Mouse (Mus musculus) kidney, adult 2 months (tissue): ENCODE measurements at regions not wholly inside any gene's neighbourhood (a gene's known extent, or its start where the extent isn't known, plus 50 kb on each side); places are given as distances from the start of the nearest gene placed in this dataset.

Experiments
- DNase-seq: peaks from one replicate; pipeline ENCODE4 v3.0.0; 2021
- H3K27ac ChIP-seq: fragments of 200-500 bp; 2 replicates; pipeline ENCODE4 v1.5.1; 2012; ENCODE audit warnings: low read depth, low read length, control low read depth, inconsistent platforms; ENCODE audit not compliant: insufficient read depth
- H3K27me3 ChIP-seq: fragments of 200-500 bp; replicated peaks from 2 replicates; pipeline ENCODE4 v1.6.1; 2012; ENCODE audit warnings: mild to moderate bottlenecking, moderate library complexity, low read length, inconsistent platforms; ENCODE audit not compliant: control insufficient read depth, insufficient read depth
- H3K36me3 ChIP-seq: fragments of 200-500 bp; 2 replicates; pipeline ENCODE4 v1.6.1; 2012; ENCODE audit warnings: mild to moderate bottlenecking, moderate library complexity, low read length, inconsistent platforms; ENCODE audit not compliant: control insufficient read depth, insufficient read depth
- H3K4me1 ChIP-seq: fragments of 200-500 bp; 2 replicates; pipeline ENCODE4 v1.6.1; 2011; ENCODE audit warnings: low read length; ENCODE audit not compliant: control insufficient read depth, insufficient read depth
- H3K4me3 ChIP-seq: fragments of 200-500 bp; 2 replicates; pipeline ENCODE4 v1.5.1; 2011; ENCODE audit warnings: mild to moderate bottlenecking, low read depth, low read length, control low read depth; ENCODE audit not compliant: insufficient read depth
- CTCF ChIP-seq: fragments of 200-500 bp; conservative IDR thresholded peaks from 2 replicates; pipeline ENCODE4 v1.5.1; 2011; ENCODE audit warnings: low read depth, mild to moderate bottlenecking, control low read depth, low read length, moderate library complexity, mixed read lengths; ENCODE audit not compliant: insufficient read depth, insufficient read length
- POLR2A ChIP-seq: fragments of 200-500 bp; IDR thresholded peaks from one replicate; pipeline ENCODE4 v1.6.1; 2011; ENCODE audit warnings: low read depth, low read length, control low read depth
- WGBS: fragments of 180-500 bp; shearing (Covaris S2); methylation state at CpG from one replicate; pipeline ENCODE4 v1.1.7; 2018; 5-methylcytosine and 5-hydroxymethylcytosine counted together

DNA sequence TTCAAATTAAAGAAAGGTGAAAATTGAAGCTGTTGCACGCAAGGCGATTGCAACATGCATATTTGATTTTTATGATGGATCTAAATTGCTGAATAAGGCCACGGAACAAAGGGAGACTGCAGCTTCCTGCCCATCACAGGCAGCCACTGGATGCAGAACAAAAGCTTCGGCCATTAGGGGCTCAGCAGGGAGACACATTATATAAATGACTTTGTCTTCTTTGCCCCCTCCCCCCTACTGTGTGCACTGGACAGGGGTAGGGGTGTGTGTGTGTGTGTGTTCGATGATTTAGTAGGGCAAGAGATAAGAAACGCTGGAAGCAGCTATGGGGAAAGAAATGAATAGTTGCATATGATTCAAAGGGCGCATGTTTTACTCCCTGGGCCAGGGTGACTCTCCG lies 481.2 kb upstream of the Pmfbp1 start:
- no peak overlapping the region for H3K27ac ChIP-seq
- no peak overlapping the region for H3K4me3 ChIP-seq
- 62% methylated on average over 8 of the region's 8 CpGs for WGBS
- H3K36me3 ChIP-seq, result no peaks in the 10 kb centered on the region
- H3K4me1 ChIP-seq, result no peaks in the 10 kb centered on the region
- TF ChIP-seq CTCF (no peak), POLR2A (no peak)
- no peaks in the 10 kb centered on the region for H3K27me3 ChIP-seq
- DNase-seq, result no peak

DNA sequence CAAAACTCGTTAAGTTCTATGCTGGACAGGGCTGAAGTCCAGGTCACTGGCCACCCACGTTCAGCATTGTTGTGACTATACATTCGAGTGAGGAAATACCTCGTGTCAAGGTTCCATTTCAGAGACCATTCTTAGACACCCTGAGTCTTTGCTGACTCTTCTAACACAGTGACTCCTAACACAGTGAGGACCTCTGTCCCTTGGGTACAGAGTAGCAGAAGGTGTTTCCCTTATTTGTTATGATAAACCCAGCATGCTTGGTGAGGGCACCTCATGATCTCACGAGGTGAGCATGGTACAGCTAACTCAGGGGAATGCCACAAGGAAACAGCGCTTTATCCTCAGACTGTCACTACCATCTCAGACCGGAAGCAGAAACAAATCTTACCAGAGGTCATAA lies 480.2 kb upstream of the Pmfbp1 start:
- H3K4me3 ChIP-seq, result no peak overlapping the region
- WGBS, result 47% methylated on average over 7 of the region's 7 CpGs
- TF ChIP-seq POLR2A (no peak), CTCF (no peak)
- H3K27ac ChIP-seq, result no peak overlapping the region
- no peaks in the 10 kb centered on the region for H3K27me3 ChIP-seq
- DNase-seq, result no peak
- no peaks in the 10 kb centered on the region for H3K4me1 ChIP-seq
- no peaks in the 10 kb centered on the region for H3K36me3 ChIP-seq

DNA sequence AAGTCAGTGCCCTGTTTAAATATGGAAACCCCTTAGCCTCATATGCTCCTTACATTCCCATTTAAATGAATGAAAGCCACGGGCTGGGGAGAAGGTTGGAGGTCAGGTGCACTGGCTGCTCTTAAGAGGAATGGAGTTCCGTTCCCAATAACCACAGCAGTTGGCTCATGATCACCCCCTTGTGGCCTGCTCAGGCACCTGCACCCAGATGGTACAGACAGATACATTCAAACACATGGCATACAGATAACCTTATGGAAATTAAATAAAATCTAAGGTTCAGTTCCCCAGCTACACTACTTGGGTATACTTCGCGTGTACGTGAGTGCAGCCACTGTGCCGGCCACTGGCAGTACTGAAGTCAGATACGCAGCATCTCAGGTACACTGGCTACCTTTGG lies 479.1 kb upstream of the Pmfbp1 start:
- Histone ChIP-seq H3K27me3 (no peaks in the 10 kb centered on the region), H3K36me3 (no peaks in the 10 kb centered on the region), H3K4me1 (no peaks in the 10 kb centered on the region), H3K4me3 (no peak overlapping the region), H3K27ac (no peak overlapping the region)
- 74% methylated on average over 7 of the region's 7 CpGs for WGBS
- peak; percentile 78 for TF ChIP-seq CTCF
- no peak for TF ChIP-seq POLR2A
- peak; percentile 12 for DNase-seq

DNA sequence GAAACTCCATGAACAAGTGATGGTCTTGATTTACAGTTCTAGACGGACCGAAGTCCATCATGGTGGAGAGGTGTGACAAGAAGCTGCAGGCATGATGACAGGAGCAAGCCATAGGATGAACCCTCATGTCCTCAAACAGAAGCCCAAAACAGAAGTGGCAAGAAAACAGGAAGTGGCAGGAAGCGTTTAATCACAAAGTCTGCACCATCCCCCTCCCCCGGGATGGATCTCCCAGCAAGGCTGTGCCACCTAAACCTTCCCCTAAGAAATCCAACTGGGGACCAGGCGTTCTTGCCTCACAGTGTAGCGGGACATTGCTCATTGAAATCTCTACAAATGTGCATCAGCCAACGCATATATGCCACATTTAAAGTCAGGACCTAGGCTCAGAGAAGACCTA lies 474.3 kb upstream of the Pmfbp1 start:
- 73% methylated on average over 7 of the region's 7 CpGs for WGBS
- H3K4me1 ChIP-seq, result no peaks in the 10 kb centered on the region
- H3K36me3 ChIP-seq, result no peaks in the 10 kb centered on the region
- no peak overlapping the region for H3K27ac ChIP-seq
- DNase-seq, result no peak
- no peak overlapping the region for H3K4me3 ChIP-seq
- TF ChIP-seq POLR2A (no peak), CTCF (no peak)
- H3K27me3 ChIP-seq, result no peaks in the 10 kb centered on the region; the same call in 1 of the 2 replicates

DNA sequence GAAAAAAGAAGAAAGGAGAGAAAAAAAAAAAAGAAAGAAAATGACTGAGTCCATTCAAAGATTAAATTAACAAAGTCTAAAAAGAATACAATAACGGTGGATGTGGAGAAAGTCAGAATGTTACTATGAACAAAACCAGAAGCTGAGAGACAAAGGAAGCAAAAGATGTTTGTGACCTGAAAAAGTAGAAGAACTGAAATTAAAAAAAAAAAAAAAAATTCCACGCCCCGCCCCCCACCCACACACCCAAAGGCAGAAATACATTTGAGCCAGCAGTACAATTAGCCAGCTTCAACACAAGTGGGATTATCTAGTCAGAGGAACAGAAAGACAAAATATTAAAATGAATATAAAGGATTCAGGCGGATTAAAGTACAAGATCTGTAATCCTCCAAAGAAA lies 473.7 kb upstream of the Pmfbp1 start:
- DNase-seq, result no peak
- H3K27me3 ChIP-seq, result no peaks in the 10 kb centered on the region; the same call in 1 of the 2 replicates
- WGBS, result 94% methylated on average over 4 of the region's 4 CpGs
- no peak for TF ChIP-seq POLR2A
- TF ChIP-seq CTCF, result no peak
- H3K27ac ChIP-seq, result no peak overlapping the region
- H3K4me1 ChIP-seq, result no peaks in the 10 kb centered on the region
- no peak overlapping the region for H3K4me3 ChIP-seq
- H3K36me3 ChIP-seq, result no peaks in the 10 kb centered on the region

DNA sequence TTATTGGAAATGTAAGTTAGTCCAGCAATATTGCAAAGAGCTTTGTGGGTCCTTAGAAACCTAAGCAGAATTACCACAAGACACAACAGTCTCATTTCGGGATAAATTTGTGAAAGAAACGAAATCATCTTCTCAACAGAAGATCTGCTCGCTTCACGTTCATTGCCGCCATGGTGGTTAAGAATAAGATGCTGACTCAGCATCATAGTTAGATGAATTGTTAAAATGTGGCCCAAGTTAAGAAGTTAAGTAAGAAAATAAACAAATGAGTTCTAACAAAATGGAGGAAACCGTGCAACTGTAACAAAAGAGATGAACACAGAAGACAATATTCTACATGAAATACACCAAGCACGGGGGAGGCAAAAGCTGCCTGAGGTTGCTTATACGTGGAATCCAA lies 465.9 kb upstream of the Pmfbp1 start:
- 91% methylated on average over 8 of the region's 8 CpGs for WGBS
- TF ChIP-seq POLR2A, result no peak
- TF ChIP-seq CTCF, result no peak
- no peaks in the 10 kb centered on the region for H3K36me3 ChIP-seq

DNA sequence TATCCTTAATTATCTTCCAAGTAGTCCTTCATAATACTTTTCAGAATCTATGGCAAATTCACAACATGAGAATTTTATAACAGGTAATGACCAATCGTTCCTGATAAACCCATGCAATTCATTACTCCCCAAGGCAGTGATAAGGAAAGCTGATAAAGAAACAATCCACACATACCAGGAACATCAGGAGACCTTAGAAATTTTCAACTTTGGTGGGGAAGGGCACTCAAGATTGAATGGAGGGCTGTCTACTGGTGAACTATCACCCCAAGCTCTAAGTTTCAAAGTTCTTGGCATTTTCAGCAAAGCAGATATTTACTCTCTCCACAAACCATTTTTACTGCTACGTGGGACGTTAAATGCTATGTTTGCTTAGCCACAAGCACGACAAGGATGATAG lies 440.2 kb upstream of the Pmfbp1 start:
- DNase-seq, result no peak
- H3K27me3 ChIP-seq, result no peaks in the 10 kb centered on the region
- 49% methylated on average over 4 of the region's 4 CpGs for WGBS
- no peaks in the 10 kb centered on the region for H3K36me3 ChIP-seq
- H3K27ac ChIP-seq, result no peak overlapping the region
- H3K4me1 ChIP-seq, result no peaks in the 10 kb centered on the region
- H3K4me3 ChIP-seq, result no peak overlapping the region
- TF ChIP-seq CTCF (no peak), POLR2A (no peak)

More for the DNA sequence above, 465.9 kb upstream of the Pmfbp1 start:
- DNase-seq, result no peak
- Histone ChIP-seq H3K4me1 (no peaks in the 10 kb centered on the region), H3K27me3 (no peaks in the 10 kb centered on the region), H3K27ac (no peak overlapping the region), H3K4me3 (no peak overlapping the region)

DNA sequence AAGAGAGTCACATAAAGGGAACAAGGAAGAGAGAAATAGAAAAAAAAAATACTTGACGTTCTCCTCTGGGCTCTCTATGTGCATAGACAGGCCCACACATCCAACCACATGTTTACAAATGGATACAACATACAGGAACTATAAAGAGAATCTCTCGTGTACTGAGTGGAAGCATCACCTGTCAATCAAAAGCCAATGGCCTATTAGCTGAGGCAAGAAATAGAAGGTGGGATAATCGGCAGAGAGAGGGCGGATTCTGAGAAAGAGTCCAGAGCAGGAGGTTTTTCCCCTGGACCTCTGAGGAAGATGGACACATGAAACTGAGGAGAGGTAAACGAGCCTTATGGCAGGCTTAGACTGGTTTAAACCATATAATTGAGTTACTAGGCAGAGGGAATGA lies 434.7 kb upstream of the Pmfbp1 start:
- no peak for DNase-seq
- Histone ChIP-seq H3K4me3 (no peak overlapping the region), H3K27me3 (no peaks in the 10 kb centered on the region), H3K4me1 (no peaks in the 10 kb centered on the region), H3K36me3 (no peaks in the 10 kb centered on the region), H3K27ac (no peak overlapping the region)
- no peak for TF ChIP-seq CTCF
- TF ChIP-seq POLR2A, result no peak
- 66% methylated on average over 5 of the region's 5 CpGs for WGBS
